Mouse (Mus musculus) C3H10T1/2 (cell line): ENCODE results near the gene Calhm2. TPM values are rescaled to one million over a fixed set of nuclear protein-coding genes. Genes with fewer than 3 reads are reported as not detected.

Source experiments
- polyA plus RNA-seq, 2 experiments: library from polyadenylated mRNA; unstranded; fragments of >200 nt; fragmentation: generic; extraction: Trizol; gene quantifications; one replicate each; pipeline ENCODE4 v1.2.1; 2012; ENCODE audit warnings: missing spikeins in 2 of 2

The Calhm2 gene
- 10 to 100 TPM; 10.6 to 24.1 TPM for polyA plus RNA-seq

GRCm38 (mm10) chr19:47137771-47138421 lies at the start of gene Calhm2:
TSS of gene Calhm2 (minus strand) at chr19:47138294.

GRCm38 (mm10) chr19:47178431-47179271 lies 40.6 kb upstream of the Calhm2 start, which contains the start of gene Neurl1a:
TSS of gene Neurl1a (plus strand) at chr19:47178820.

DNA sequence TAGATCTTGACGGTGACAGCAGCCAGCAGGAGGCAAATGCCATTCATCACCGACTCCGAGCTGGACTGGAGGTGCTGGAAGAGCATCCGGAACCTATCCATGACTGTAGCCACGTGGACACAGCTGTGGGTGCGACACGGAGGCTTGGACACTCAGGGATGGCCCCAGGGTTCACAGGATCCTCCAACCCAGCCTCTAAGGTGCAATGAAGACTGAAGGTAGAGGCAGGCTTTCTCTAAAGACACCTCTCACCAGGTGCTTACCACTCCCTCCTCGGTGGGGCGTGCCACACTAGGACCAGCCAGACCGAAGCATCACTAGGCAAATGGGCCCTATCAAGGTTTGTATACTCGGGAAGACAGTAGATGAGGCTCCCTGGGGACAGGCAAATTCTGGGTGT lies 19.6 kb upstream of the Calhm2 start, which contains the start of gene Calhm3:
Gene Calhm3 (minus strand): TSS at position 101 of the 400 bp plus-strand sequence.

DNA sequence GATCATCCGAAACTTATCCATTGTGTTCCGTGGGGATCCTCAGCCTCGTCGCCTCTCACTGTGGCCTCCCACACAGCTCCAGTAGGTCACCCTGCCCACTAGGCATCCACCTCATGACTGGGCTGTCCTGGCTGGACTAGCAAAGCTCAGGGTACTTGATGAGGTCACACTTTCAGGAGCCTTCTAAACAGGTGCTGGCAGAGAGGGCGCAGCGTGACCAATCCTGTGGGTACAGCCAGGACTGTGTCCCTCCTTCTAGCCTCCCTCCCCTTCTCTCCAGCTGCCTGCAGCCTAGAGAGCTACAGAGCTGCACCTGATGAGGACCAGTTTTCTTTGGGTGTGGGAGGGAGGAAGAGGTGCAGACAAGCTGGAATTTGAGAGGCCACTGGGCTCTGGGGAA lies 6.1 kb upstream of the Calhm2 start, which contains the start of gene Calhm1:
Gene Calhm1 (minus strand): TSS at position 101 of the 400 bp plus-strand sequence.

DNA sequence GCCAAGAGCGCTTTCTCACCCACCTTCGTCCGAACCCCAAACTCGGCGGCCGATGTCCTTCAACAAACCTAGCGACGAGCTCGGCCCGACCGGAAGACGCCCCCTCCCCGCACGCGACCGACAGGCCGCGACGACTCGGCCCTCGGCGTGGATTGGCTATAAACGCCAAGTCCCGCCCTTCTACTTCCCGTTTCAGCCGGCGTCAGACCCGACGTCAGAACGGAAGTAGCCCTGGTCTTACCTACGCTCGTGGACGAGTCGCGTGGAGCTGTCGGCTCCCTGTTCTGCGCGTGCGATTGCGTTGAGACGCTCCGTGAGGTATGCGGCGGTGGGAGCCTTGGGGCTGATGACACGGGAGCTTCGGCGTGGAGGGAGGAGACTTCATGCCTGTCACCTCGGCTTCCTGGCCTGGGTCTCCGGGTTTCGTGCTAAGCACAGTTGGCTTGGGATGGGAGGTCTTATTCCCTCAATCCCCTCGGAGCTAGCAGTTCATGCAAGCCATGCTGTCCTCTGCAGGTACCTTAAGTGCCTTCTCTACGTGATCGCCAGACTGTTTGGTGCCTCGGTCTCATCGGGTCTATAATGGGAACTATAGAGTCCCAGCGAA lies 47.4 kb downstream of the Calhm2 start, which contains the start of the genes Usmg5 and Pdcd11:
Gene Usmg5 (minus strand): TSS at position 98 of the 607 bp plus-strand sequence.
Gene Pdcd11 (plus strand): TSS at position 219 of the 607 bp plus-strand sequence.

GRCm38 (mm10) chr19:47067096-47067882 lies 70.8 kb downstream of the Calhm2 start, which contains the start of gene Taf5:
TSS of gene Taf5 (plus strand) at chr19:47067746.

Other genes with a start within 250 kb of the Calhm2 start
- not detected for gene Ina, start 123.6 kb downstream of the Calhm2 start, polyA plus RNA-seq
- 10 to 100 TPM in 1 of 2 experiments, 1 to 10 TPM in 1; 5.5 to 22.8 TPM for gene Nt5c2, start 123.1 kb downstream of the Calhm2 start, polyA plus RNA-seq
- 1 to 10 TPM in 1 of 2 experiments, under 1 TPM in 1; 0.59 to 2.6 TPM for gene Pcgf6, start 87.4 kb downstream of the Calhm2 start, polyA plus RNA-seq
- 1 to 10 TPM in 1 of 2 experiments, under 1 TPM in 1; 0.87 to 2.6 TPM for gene Taf5, start 70.5 kb downstream of the Calhm2 start, polyA plus RNA-seq
- gene Usmg5, start 47.6 kb downstream of the Calhm2 start, polyA plus RNA-seq = 100 to 1,000 TPM; 307 to 844 TPM
- 10 to 100 TPM in 1 of 2 experiments, 1 to 10 TPM in 1; 7.4 to 16.2 TPM for gene Pdcd11, start 47.5 kb downstream of the Calhm2 start, polyA plus RNA-seq
- under 1 TPM in 1 of 2 experiments, not detected in 1; 0.22 TPM for gene Calhm1, start 6.0 kb upstream of the Calhm2 start, polyA plus RNA-seq
- gene Calhm3, start 19.5 kb upstream of the Calhm2 start, polyA plus RNA-seq = not detected
- under 1 TPM; 0.26 to 0.59 TPM for gene Neurl1a, start 40.5 kb upstream of the Calhm2 start, polyA plus RNA-seq